Mouse (Mus musculus) cerebellum, postnatal 36 days (tissue): ENCODE results near the gene Gosr2.

Experiments used
- DNase-seq, 2 experiments: peaks; one replicate each; pipeline ENCODE4 v3.0.0; 2021 to 2022; ENCODE audit warnings: mixed read lengths in 2 of 2

The Gosr2 gene

GRCm38 (mm10) chr11:103643211-103643610, 54.5 kb downstream of the Gosr2 start:
- no peak for DNase-seq

GRCm38 (mm10) chr11:103639407-103639946, 58.2 kb downstream of the Gosr2 start:
- peak; percentile 59 to 65 for DNase-seq

- DNase-seq: no peak
Measured at GRCm38 (mm10) chr11:103638790-103639189, 58.9 kb downstream of the Gosr2 start, which contains the start of gene Lyzl6. Gene Lyzl6 (minus strand): TSS chr11:103638890.

GRCm38 (mm10) chr11:103636261-103636660, 61.4 kb downstream of the Gosr2 start:
- no peak for DNase-seq

- DNase-seq: no peak
Measured at GRCm38 (mm10) chr11:103635481-103635880, 62.2 kb downstream of the Gosr2 start.

GRCm38 (mm10) chr11:103634806-103635205, 62.9 kb downstream of the Gosr2 start:
- no peak for DNase-seq

- no peak for DNase-seq
Measured at GRCm38 (mm10) chr11:103627453-103627852, 70.2 kb downstream of the Gosr2 start.
